Mouse (Mus musculus): Measurements from ENCODE around the gene Tom1l2. TPM values are rescaled to one million over a fixed set of nuclear protein-coding genes. Genes with fewer than 3 reads are reported as not detected.

Tom1l2 gene
- total and polyA plus RNA-seq, 2 experiments = 9.6 to 22.1 TPM

DNA sequence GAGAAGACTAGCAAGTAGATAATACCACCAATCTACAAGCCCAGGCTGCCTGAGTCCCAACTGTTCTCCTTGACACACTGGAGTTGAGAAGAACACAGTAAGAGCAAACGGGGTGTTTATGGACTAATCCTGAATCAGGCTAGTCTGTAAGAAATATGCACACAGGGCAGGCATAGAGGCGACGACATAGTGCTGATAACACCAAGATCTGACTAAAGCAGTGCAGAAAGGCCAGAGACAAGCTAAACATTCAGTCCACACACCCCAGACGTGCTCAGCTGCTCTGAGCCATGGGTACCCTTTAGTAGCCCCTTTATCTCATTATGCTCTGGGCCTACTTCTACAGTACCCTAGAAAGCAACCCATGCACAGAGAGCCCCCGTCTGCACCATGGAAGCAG is 73.2 kb downstream of the Tom1l2 start:
- Histone ChIP-seq H3K36me3 (ENCODE audit: control insufficient read depth, insufficient read depth, low read length) (peaks cover 2% of the 10 kb centered on the region; the same call in 1 of the 2 replicates), H3K9ac (ENCODE audit: low read depth, low read length) (no peak overlapping the region), H3K27me3 (ENCODE audit: control insufficient read depth, insufficient read depth, low read length) (no peaks in the 10 kb centered on the region), H3K4me1 (ENCODE audit: control insufficient read depth, insufficient read depth, low read length) (no peaks in the 10 kb centered on the region), H3K27ac (replicated peaks; ENCODE audit: insufficient read depth, low read depth, low read length) (no peak overlapping the region), H3K79me2 (ENCODE audit: control insufficient read depth, insufficient read depth, low read length) (no peaks in the 10 kb centered on the region), H3K4me3 (ENCODE audit: insufficient read depth, low read depth, low read length) (no peak overlapping the region)
- no peak for DNase-seq (ENCODE audit: extremely low read depth, low read depth, low spot score)
- WGBS = 93% methylated on average over 5 of the region's 5 CpGs
- TF ChIP-seq POLR2A (IDR thresholded peaks at IDR 0.05; ENCODE audit: extremely low read depth, insufficient read depth, low read length) = no peak
- no peak for TF ChIP-seq CTCF (IDR thresholded peaks at IDR 0.05; ENCODE audit: low read depth, low read length)

DNA sequence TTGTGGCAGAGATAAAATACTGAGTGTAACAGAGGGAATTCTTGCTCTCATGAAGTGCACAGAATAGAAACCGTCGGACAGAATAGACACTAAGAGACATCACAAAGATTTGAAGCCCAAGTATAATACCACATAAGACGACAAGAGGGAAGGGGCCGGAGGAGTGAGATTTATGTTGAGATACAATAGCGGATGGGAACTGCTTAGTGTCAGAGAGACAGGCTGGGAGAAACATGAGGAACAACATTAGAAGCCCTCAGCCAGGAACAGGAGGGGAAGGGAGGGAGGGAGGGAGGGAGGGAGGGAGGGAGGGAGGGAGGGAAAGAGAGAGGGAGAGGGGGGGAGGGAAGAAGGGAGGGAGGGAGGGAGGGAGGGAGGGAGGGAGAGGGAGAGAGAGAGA is 74.9 kb downstream of the Tom1l2 start:
- Histone ChIP-seq H3K4me1 (ENCODE audit: control insufficient read depth, insufficient read depth, low read length) (peaks cover 2% of the 10 kb centered on the region; the same call in 1 of the 2 replicates), H3K79me2 (ENCODE audit: control insufficient read depth, insufficient read depth, low read length) (no peaks in the 10 kb centered on the region), H3K36me3 (ENCODE audit: control insufficient read depth, insufficient read depth, low read length) (peaks cover 2% of the 10 kb centered on the region; the same call in 1 of the 2 replicates), H3K4me3 (ENCODE audit: insufficient read depth, low read depth, low read length) (no peak overlapping the region), H3K9ac (ENCODE audit: low read depth, low read length) (no peak overlapping the region), H3K27me3 (ENCODE audit: control insufficient read depth, insufficient read depth, low read length) (no peaks in the 10 kb centered on the region), H3K27ac (replicated peaks; ENCODE audit: insufficient read depth, low read depth, low read length) (no peak overlapping the region)
- no peak for TF ChIP-seq CTCF (IDR thresholded peaks at IDR 0.05; ENCODE audit: low read depth, low read length)
- TF ChIP-seq POLR2A (IDR thresholded peaks at IDR 0.05; ENCODE audit: extremely low read depth, insufficient read depth, low read length) = no peak
- 95% methylated on average over 5 of the region's 5 CpGs for WGBS
- DNase-seq (ENCODE audit: extremely low read depth, low read depth, low spot score) = no peak

DNA sequence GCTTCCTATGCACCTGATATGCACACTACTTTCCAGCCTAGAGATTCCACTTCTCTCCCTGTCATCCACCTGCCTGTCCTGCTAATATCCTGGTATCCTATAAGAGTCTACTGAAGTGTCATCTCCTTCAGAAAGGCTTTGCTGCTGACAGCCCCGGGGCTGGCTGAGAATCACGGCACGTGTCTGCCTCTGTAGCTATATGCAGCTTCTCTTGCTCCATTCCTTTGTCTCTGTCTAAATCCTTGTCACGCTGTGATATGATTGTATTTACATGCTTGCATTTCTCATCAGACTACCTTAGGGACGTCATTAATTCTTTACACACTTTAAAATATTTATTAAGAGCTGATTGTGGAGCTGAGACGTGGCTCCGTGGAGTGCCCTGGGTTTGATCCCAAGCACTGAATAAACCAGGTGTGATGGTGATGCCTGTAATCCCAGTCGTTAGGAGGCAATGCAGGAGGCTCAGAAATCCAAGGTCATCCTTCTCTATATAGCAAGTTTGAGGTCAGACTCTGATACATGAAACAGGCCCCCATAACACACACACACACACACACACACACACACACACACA is 75.5 kb downstream of the Tom1l2 start:
- no peak for TF ChIP-seq POLR2A (IDR thresholded peaks at IDR 0.05; ENCODE audit: extremely low read depth, insufficient read depth, low read length)
- no peak for TF ChIP-seq CTCF (IDR thresholded peaks at IDR 0.05; ENCODE audit: low read depth, low read length)
- Histone ChIP-seq H3K4me3 (ENCODE audit: insufficient read depth, low read depth, low read length) (no peak overlapping the region), H3K27ac (replicated peaks; ENCODE audit: insufficient read depth, low read depth, low read length) (no peak overlapping the region), H3K27me3 (ENCODE audit: control insufficient read depth, insufficient read depth, low read length) (no peaks in the 10 kb centered on the region), H3K9ac (ENCODE audit: low read depth, low read length) (no peak overlapping the region), H3K36me3 (ENCODE audit: control insufficient read depth, insufficient read depth, low read length) (peaks cover 2% of the 10 kb centered on the region; the same call in 1 of the 2 replicates), H3K4me1 (ENCODE audit: control insufficient read depth, insufficient read depth, low read length) (peaks cover 2% of the 10 kb centered on the region; the same call in 1 of the 2 replicates), H3K79me2 (ENCODE audit: control insufficient read depth, insufficient read depth, low read length) (no peaks in the 10 kb centered on the region)
- DNase-seq (ENCODE audit: extremely low read depth, low read depth, low spot score) = no peak
- WGBS = 90% methylated on average over 8 of the region's 8 CpGs

- 92% methylated on average over 6 of the region's 6 CpGs for WGBS
- H3K4me3 ChIP-seq (ENCODE audit: insufficient read depth, low read depth, low read length) = no peak overlapping the region
- H3K36me3 ChIP-seq (ENCODE audit: control insufficient read depth, insufficient read depth, low read length) = peaks cover 2% of the 10 kb centered on the region; the same call in 1 of the 2 replicates
- no peaks in the 10 kb centered on the region for H3K27me3 ChIP-seq (ENCODE audit: control insufficient read depth, insufficient read depth, low read length)
- no peak for DNase-seq (ENCODE audit: extremely low read depth, low read depth, low spot score)
- no peak overlapping the region for H3K27ac ChIP-seq (replicated peaks; ENCODE audit: insufficient read depth, low read depth, low read length)
- TF ChIP-seq CTCF (IDR thresholded peaks at IDR 0.05; ENCODE audit: low read depth, low read length) (no peak), POLR2A (IDR thresholded peaks at IDR 0.05; ENCODE audit: extremely low read depth, insufficient read depth, low read length) (no peak)
- no peak overlapping the region for H3K9ac ChIP-seq (ENCODE audit: low read depth, low read length)
- H3K79me2 ChIP-seq (ENCODE audit: control insufficient read depth, insufficient read depth, low read length) = no peaks in the 10 kb centered on the region
- peaks cover 2% of the 10 kb centered on the region; the same call in 1 of the 2 replicates for H3K4me1 ChIP-seq (ENCODE audit: control insufficient read depth, insufficient read depth, low read length)
Measured at GRCm38 (mm10) chr11:60276408-60277093, 76.2 kb downstream of the Tom1l2 start.

DNA sequence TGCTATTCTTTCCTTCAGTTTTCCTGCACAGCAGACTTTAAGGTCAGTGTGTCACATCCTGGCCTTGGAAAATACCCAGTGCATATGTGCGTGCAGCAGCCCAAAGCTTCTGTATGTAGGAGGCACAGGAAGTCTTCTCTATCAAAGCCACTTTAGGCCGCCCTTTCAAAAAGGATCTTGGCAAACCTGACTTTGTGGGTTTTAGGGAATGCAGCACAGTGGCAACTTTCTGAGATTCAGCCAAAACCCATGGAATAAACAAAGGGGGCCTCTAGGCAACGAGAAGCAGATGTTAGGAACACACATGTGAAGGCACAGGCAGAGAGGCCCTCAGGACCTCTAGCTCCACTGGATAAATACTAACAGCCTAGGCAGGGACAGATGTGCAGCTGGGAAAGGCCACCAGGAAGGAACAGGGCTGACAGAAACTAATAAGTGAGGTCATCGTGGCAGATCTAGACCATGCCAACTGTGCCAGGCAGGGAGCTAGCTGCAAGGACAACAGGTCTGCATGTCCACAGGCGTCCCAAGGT is 79.4 kb downstream of the Tom1l2 start:
- WGBS = 81% methylated on average over 5 of the region's 5 CpGs
- Histone ChIP-seq H3K36me3 (ENCODE audit: control insufficient read depth, insufficient read depth, low read length) (peaks cover 7% of the 10 kb centered on the region; the same call in 1 of the 2 replicates), H3K27ac (replicated peaks; ENCODE audit: insufficient read depth, low read depth, low read length) (no peak overlapping the region), H3K4me3 (ENCODE audit: insufficient read depth, low read depth, low read length) (no peak overlapping the region), H3K4me1 (ENCODE audit: control insufficient read depth, insufficient read depth, low read length) (peaks cover 2% of the 10 kb centered on the region; the same call in 1 of the 2 replicates), H3K27me3 (ENCODE audit: control insufficient read depth, insufficient read depth, low read length) (no peaks in the 10 kb centered on the region), H3K79me2 (ENCODE audit: control insufficient read depth, insufficient read depth, low read length) (no peaks in the 10 kb centered on the region), H3K9ac (ENCODE audit: low read depth, low read length) (no peak overlapping the region)
- no peak for TF ChIP-seq POLR2A (IDR thresholded peaks at IDR 0.05; ENCODE audit: extremely low read depth, insufficient read depth, low read length)
- no peak for TF ChIP-seq CTCF (IDR thresholded peaks at IDR 0.05; ENCODE audit: low read depth, low read length)
- DNase-seq (ENCODE audit: extremely low read depth, low read depth, low spot score) = no peak
